Mouse (Mus musculus): ENCODE data around the gene Mettl9. TPM values are rescaled to one million over a fixed set of nuclear protein-coding genes. Genes with fewer than 3 reads are reported as not detected.

Mettl9 gene
- total and polyA plus RNA-seq, 3 experiments, result 33.4 to 80.4 (median 73.3) TPM

DNA sequence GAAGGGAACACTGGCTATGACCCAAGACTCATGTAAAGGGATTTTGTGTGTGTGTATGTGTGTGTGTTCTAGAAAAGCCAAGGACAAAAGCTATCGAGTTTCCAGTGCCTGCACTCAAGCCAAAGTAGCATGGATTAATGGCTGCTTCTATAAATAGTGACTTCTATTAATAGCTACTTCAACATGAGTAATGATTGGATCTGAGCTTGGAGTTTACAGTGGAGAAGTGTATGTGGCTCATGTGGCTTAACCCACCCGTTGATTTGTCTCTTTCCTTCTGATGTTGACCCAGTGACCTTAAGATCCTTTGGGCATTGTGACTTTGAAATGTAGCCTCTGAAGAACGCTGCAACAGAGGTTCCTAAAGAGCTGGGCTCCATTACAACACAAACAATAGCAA lies 77.1 kb downstream of the Mettl9 start:
- Histone ChIP-seq H3K4me1 (ENCODE audit: control insufficient read depth in 1 of 2, insufficient read depth in 2 of 2, low read length in 2 of 2) (peaks cover 6 to 7% of the 10 kb centered on the region in 2 experiments), H3K4me3 (ENCODE audit: control insufficient read depth in 1 of 2, insufficient read depth in 1 of 2, low read depth in 2 of 2, low read length in 2 of 2) (no peak overlapping the region), H3K36me3 (ENCODE audit: control insufficient read depth in 1 of 2, insufficient read depth in 2 of 2, low read length in 2 of 2) (peaks cover 0 to 7% of the 10 kb centered on the region in 2 experiments; a peak in 2 of 4 replicates), H3K9ac (ENCODE audit: control insufficient read depth, low read depth, low read length, poor library complexity, severe bottlenecking) (no peak overlapping the region), H3K79me2 (ENCODE audit: control insufficient read depth, insufficient read depth, low read length, poor library complexity) (no peaks in the 10 kb centered on the region), H3K27ac (ENCODE audit: control insufficient read depth, low read depth, low read length) (no peak overlapping the region), H3K27me3 (ENCODE audit: control insufficient read depth in 1 of 2, insufficient read depth in 2 of 2, low read length in 2 of 2) (0 out of 4 replicates have a peak, but pooled peaks cover 0 to 1% of the 10 kb centered on the region in 2 experiments), H3K9me3 (replicated peaks; ENCODE audit: insufficient read depth, low read length) (no peaks in the 10 kb centered on the region)
- DNase-seq (ENCODE audit: low read depth, low spot score), result no peak
- TF ChIP-seq ZC3H11A (IDR thresholded peaks at IDR 0.05; ENCODE audit: low read depth, low read length) (no peak), MAX (IDR thresholded peaks at IDR 0.05; ENCODE audit: low read length) (no peak), JUND (IDR thresholded peaks at IDR 0.05; ENCODE audit: low read depth, low read length) (no peak), TAL1 (IDR thresholded peaks at IDR 0.05; ENCODE audit: low read length) (no peak), CHD1 (IDR thresholded peaks at IDR 0.05; ENCODE audit: low read depth, low read length) (no peak), CHD2 (IDR thresholded peaks at IDR 0.05; ENCODE audit: low read length) (no peak), GABPA (IDR thresholded peaks at IDR 0.05; ENCODE audit: low read depth, low read length) (no peak), UBTF (IDR thresholded peaks at IDR 0.05; ENCODE audit: borderline replicate concordance, insufficient read depth, low read depth, low read length) (no peak)

DNA sequence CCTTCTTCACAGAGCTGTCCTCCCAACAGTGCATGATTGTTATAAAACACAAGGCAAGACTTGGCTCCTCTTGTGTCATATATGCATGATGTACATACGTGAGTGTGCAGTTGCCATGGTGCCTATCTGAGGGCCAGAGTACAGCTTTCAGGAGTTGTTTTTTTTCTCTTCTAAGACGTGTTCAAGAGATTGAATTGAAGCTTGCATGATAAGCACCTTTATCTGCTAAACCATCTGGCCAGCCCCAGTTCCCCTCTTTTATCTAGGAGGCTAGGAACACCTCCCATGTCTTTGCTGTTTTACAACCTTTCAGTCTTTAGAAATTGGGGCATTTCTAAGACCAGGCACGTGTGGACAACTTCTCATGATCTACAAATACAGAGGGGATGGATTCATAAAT lies 77.5 kb downstream of the Mettl9 start:
- Histone ChIP-seq H3K36me3 (ENCODE audit: control insufficient read depth in 1 of 2, insufficient read depth in 2 of 2, low read length in 2 of 2) (peaks cover 0 to 7% of the 10 kb centered on the region in 2 experiments; a peak in 2 of 4 replicates), H3K27ac (ENCODE audit: control insufficient read depth, low read depth, low read length) (no peak overlapping the region), H3K9ac (ENCODE audit: control insufficient read depth, low read depth, low read length, poor library complexity, severe bottlenecking) (no peak overlapping the region), H3K79me2 (ENCODE audit: control insufficient read depth, insufficient read depth, low read length, poor library complexity) (no peaks in the 10 kb centered on the region), H3K4me1 (ENCODE audit: control insufficient read depth in 1 of 2, insufficient read depth in 2 of 2, low read length in 2 of 2) (peaks cover 6 to 7% of the 10 kb centered on the region in 2 experiments), H3K27me3 (ENCODE audit: control insufficient read depth in 1 of 2, insufficient read depth in 2 of 2, low read length in 2 of 2) (0 out of 4 replicates have a peak, but pooled peaks cover 0 to under 1% of the 10 kb centered on the region in 2 experiments), H3K9me3 (replicated peaks; ENCODE audit: insufficient read depth, low read length) (no peaks in the 10 kb centered on the region), H3K4me3 (ENCODE audit: control insufficient read depth in 1 of 2, insufficient read depth in 1 of 2, low read depth in 2 of 2, low read length in 2 of 2) (no peak overlapping the region)
- TF ChIP-seq MAZ (IDR thresholded peaks at IDR 0.05; ENCODE audit: low read depth, low read length) (no peak), ZMIZ1 (IDR thresholded peaks at IDR 0.05; ENCODE audit: low read depth, low read length) (no peak), KAT2A (conservative IDR thresholded peaks at IDR 0.05; ENCODE audit: low read depth, low read length) (no peak), ZNF384 (IDR thresholded peaks at IDR 0.05; ENCODE audit: low read depth, low read length) (peak; percentile 84), GATA1 (IDR thresholded peaks at IDR 0.05; ENCODE audit: low read depth, low read length) (peak; percentile 81), EP300 (IDR thresholded peaks at IDR 0.05; ENCODE audit: low read depth in 1 of 2, low read length in 2 of 2) (peak; percentile 66 to 75), SIN3A (IDR thresholded peaks at IDR 0.05; ENCODE audit: low read length) (peak; percentile 31; the same call in 1 of the 2 replicates), TCF12 (IDR thresholded peaks at IDR 0.05; ENCODE audit: low read depth, low read length) (peak; percentile 84), MEF2A (IDR thresholded peaks at IDR 0.05; ENCODE audit: extremely low read depth, insufficient replicate concordance, low read depth, low read length, poor library complexity, severe bottlenecking) (no peak), TAL1 (IDR thresholded peaks at IDR 0.05; ENCODE audit: low read length) (peak; percentile 29; the same call in 1 of the 2 replicates), ETS1 (IDR thresholded peaks at IDR 0.05; ENCODE audit: low read depth, low read length) (peak; percentile 32; the same call in 1 of the 2 replicates), BHLHE40 (IDR thresholded peaks at IDR 0.05; ENCODE audit: borderline replicate concordance, low read depth, low read length) (peak; percentile 55; the same call in 1 of the 2 replicates), POLR2A (IDR thresholded peaks at IDR 0.05; ENCODE audit: control insufficient read depth in 1 of 2, insufficient read depth in 1 of 2, low read depth in 1 of 2, low read length in 2 of 2, poor library complexity in 1 of 2) (no peak)
- DNase-seq (ENCODE audit: low read depth, low spot score), result peak; percentile 43

Data from MEL (cell line).